Mouse (Mus musculus) adrenal gland, postnatal 10 days (tissue): ENCODE measurements around the gene Alyref. TPM values are rescaled to one million over a fixed set of nuclear protein-coding genes. Genes with fewer than 3 reads are reported as not detected.

Source experiments
- DNase-seq: peaks from one replicate; pipeline ENCODE4 v3.0.0; 2021; ENCODE audit warnings: mixed read lengths
- long read RNA-seq, 2 experiments: library from polyadenylated mRNA; stranded (forward); transcript quantifications; one replicate each; pipeline ENCODE4 v2.0.0; 2021
- total RNA-seq, 2 experiments: library from RNA; stranded (reverse); gene quantifications; 2 replicates each; pipeline ENCODE4 v1.2.3; 2021

Alyref gene
- total RNA-seq: 100 to 1,000 TPM; 112 to 114 TPM
- long read RNA-seq, experiment 1, transcript Alyref-201 (6 exons, 3,527 nt): major isoform, 200 of 217 reads
- long read RNA-seq, experiment 1, partial matches to known transcripts: 2 of 217 reads
- long read RNA-seq, experiment 1, other reads (novel, unspliced or antisense): 15 of 217 reads
- long read RNA-seq, experiment 2, transcript Alyref-201 (6 exons, 3,527 nt): major isoform, 91 of 100 reads
- long read RNA-seq, experiment 2, partial matches to known transcripts: 4 of 100 reads
- long read RNA-seq, experiment 2, other reads (novel, unspliced or antisense): 5 of 100 reads

DNA sequence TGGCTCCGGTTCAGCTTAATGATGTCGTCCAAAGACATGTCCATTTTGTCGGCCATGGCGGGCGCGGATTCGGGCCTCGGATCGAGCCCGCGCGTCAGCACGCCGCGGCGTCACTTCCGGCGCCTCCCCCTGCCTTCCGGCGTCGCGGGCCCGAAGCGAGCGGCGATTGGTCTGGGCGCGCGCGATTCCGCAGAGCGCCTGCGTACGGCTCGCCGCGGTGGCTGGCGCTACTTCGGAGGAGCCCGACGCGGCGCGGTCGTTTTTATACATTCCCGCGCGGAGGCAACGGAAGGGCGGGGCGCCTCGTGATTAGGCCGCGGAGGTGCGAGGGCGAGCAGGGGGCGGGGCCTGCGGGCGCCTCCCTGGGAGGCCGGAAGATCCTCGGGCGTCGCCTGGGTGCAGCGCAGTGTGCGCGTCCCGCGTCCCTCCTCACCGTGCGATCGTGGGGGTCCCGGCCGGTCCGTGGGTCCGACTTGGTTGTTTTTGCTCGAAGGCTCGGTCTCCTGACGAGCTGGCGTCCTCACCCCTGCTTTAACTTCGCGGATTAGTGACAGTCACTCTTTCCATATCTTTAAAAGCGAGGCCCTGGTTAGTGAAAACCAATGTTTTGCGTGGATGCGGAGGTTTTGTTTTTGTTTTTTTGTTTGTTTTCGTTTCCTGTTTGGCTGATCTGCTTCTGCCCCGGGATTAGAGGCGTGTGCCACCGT is at the start of gene Alyref, which contains the start of gene Anapc11:
Gene Alyref (minus strand): TSS at position 83 of the 707 bp plus-strand sequence.
Gene Anapc11 (plus strand): TSS at position 139 of the 707 bp plus-strand sequence.
- DNase-seq: peak; percentile 96

DNA sequence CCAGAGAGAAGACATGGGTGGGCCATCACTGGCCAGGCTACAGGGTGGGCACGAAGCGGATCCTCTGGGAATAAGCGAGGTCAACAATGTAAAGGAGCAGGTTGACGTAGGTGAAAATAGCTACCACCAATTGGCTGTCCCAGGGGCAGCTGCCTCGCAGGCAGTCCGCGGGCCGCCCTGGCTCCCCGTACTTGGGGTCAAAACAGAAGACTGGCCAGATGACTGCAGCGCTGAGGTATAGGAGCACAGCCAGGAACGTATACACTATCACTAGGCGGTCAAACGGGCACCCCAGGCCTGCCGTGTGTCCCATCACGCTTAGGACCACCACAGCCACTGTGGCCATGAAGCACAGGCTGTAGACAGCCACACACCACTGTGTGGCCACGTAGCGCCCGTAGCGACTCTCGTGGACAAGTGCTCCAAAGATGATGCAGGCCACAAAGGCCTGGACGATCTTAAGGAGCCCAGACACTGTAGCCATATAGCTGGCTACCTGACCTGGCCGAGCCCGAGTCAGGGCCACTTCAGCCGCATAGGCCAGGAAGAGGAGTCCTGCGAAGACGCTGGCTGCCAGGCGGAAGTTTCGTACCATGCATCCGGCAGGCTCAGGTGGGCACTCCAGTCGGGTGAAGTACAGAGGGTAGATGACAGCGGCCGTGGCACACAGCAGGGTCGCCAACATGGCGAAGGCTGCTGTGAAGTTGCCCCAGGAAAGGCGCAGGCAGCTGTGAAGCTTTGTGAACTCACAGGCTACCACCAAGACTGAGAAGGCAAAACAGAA is 49.1 kb upstream of the Alyref start:
- DNase-seq: no peak

DNA sequence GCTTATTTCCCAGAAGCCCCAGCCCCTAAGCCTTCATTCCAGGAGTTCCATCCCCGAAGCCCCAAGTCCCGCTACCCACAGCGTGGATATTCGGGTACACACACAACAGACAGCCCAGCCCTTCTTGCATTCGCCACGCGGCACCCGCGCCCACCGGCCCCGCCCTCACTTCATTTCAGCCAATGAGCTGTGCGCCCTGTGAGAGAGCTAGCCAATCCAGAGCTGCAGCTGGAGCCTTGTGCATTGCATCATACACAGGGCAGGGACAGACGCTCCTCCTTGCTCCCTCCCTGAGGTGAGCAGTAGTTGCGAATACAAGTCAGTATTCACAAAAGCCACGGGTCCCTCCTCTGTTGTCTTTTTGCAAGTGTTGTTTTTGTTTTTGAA is 45.4 kb upstream of the Alyref start, which contains the start of gene Pycr1:
Gene Pycr1 (minus strand): TSS at position 169 of the 387 bp plus-strand sequence.
- DNase-seq: peak; percentile 96

DNA sequence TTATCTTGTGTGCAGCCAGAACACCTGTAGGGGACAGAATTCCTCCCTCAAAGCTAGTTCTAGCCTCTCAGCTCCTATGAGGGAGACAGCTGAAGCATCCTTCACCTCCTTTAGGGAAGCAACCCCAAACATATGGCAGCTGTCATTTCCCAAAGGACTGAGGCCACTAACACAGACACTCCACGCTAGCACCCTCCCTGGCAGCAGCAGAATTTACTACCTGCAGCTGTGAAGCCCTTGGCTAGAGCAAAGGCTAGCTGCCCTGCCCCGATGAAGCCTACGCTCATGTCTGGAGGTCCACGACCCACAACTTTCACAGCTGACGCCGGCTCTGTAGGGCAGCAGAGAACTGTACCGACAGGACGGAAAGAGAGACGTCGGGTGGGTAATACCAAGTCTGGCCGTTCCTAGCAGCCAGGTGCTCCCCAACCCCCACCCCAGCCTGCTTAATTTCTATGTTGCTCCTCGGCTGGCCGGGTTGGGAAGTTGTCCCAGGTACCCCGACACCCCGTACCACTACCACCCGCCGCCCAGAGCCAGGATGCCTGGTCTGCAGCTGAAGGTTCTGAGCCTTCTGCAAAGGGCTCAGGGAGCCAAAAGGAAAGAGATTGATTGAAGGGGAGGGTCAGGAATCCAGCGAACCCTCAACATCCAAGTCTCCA is 44.9 kb upstream of the Alyref start:
- peak; percentile 35 for DNase-seq

DNA sequence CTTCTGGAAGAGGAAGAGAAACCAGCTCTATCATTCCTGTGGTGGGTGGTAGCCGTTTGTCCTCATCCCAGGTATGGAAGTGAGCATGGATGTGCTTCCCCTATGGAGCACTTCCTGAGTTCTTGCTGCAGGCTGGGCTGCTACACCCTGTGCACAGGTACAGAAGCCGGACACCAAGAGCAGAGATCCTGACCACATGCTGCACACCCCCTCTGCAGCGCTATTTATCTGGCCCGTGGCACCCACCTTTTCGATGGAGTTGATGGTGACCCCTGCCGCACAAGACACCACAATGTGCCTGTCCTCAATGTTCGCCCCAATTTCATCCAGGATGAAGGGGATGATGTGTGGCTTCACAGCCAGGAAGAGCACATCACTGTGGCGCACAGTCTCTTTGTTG is 43.7 kb upstream of the Alyref start:
- no peak for DNase-seq

DNA sequence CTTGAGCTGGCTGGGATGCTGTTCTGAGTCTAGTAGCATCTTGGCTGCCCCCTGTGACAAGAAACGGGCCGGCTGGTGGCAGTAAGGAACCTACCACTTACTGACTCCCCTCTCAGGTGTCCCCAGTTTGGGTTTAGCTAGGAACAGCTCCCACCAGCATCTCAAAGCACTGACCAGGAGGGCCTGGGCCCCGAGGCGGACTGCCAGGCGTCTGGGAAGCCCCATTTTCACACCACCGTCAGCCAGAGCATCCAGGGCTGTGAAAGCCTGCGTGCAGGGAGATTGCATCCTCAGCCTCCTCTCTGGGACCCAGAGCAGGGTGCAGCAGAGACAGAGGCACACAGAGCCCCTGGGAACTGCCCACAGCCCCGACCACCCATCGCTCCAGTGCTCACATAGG is 43.1 kb upstream of the Alyref start:
- DNase-seq: no peak

DNA sequence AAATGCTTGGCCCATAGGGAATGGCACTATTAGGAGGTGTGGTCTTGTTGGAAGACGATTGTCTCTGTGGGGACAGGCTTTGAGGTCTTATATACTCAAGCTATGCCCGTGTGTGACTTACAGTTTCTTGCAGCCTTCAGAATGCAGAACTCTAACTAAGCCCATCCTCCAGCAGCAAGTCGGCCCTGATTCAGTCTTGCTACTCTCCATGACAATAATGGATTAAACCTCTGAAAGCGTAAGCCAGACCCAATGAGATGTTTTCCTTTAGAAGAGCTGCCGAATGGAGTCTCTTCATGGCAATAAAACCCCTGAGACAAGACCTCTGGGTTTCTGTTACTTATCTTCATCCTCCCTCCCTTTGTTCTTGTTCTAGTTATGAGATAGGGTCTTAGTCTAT is 36.6 kb upstream of the Alyref start:
- DNase-seq: no peak

DNA sequence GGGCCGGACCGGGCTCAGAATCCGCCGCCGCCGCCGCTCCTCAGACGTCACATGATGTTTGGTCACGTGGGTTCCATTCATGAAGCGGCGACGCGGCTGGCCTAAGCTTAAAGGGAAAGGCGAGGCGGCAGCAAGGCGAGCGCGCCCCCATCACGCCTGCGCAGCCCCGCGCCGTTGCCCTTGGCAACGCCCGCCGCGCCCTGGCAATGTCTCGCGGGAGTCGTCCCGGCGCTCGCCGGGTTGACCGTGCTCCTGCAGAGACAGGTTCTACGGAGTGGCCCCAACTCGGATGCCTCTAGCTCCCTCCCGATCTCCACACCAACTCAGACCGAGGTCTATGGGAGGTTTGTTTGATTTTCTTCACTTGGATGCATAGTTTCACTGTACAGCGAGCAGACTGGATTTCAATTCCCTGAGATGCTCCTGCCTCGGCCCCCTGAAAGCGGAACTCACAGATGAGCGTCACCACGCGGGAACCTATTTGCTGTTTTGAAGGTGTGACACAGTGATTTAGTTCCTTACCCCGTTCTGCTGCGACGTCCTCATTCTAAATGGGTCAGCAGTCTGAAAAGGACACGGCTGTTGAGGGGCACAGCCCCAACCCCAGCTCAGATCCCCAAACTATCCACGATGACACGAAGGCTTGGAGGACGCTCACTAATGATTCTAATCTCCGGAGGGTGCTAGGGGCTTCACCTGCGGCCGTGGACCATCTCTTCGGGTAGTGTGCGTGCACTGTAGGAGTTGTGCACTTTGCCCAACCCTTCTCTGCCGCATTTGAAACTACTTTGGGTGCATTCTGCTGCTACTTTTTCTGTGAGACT is 35.6 kb upstream of the Alyref start, which contains the start of gene Mafg:
Gene Mafg (minus strand): TSS at position 81 of the 824 bp plus-strand sequence.
- peak; percentile 96 for DNase-seq

DNA sequence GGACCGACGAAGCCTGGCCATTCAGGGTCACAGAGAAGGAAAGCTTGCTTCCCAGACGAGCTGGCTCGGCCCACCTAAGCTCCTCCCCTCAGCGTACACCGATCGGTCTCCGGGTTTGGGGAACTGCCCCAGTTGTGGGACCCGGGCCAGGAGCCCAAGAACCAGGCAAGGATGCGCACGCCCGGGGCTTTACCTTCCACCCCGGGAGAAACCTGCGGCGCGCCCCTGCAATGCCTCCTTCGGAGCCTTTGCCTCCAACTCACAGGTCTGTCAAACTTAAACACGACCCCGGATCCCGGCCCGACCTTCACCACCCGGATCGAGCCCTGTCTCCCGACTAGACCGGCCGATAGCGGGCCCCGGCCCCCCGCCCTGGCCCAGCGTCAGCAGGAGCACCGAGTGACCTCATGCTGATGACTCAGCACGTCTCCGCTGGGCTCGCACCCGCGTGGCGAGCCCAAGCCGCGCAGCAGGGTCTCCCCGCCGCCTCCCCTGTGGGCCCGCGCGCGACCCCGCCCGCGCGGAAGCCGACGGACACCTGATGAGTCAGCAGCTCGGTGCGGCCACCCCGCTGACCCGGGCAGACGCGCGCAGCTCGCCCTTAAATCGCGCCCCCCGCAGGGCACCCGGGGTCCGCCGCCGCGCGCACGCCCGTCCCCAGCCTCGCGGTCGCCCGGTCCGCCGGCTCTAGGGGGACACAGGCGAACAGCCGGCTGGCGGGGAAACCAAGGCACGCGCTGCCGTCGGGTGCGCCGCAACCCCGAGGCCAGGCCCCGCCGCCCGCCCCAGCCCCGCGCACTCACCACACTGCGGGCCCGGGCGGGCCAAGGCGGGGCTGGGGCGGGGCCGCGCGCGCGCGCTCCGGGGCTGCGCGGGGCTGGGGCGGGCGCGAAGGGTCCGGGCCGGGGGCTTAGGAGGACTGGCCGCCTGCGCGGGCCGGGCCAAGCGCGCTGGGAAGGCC is 34.7 kb upstream of the Alyref start:
- peak; percentile 83 for DNase-seq

DNA sequence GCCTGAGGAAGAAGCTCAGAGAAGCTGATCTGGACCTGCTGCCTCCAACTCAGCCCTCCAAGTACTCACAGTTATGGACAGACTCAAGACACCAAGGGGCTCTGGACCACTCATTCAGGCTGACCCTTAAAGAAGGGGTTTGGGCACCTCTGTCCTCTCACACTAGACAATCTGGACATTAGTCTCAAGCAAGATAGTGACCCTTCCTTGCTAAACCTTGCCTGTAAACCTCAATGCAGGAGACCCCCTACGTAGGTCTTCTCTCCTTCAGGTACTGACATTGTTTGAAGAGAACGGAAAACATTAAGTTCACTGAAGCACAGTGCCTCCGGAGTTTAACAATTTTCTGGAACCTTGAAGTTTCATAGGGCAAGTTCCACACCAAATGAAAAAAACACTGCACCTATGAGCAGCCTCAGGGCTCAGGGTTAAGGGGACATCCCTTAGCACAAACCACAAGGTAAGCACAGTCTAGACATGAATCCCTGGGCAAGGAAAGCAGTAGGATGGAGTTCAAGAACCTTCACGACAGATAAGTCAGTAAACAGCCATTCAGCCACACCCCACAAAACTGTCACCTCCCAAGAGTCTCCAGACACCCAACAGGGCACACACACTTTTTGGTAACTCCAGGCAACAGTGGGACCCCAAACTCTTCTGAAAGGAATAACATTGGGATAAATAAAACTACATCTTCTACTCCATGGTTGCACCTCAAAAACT is 33.7 kb upstream of the Alyref start:
- no peak for DNase-seq

DNA sequence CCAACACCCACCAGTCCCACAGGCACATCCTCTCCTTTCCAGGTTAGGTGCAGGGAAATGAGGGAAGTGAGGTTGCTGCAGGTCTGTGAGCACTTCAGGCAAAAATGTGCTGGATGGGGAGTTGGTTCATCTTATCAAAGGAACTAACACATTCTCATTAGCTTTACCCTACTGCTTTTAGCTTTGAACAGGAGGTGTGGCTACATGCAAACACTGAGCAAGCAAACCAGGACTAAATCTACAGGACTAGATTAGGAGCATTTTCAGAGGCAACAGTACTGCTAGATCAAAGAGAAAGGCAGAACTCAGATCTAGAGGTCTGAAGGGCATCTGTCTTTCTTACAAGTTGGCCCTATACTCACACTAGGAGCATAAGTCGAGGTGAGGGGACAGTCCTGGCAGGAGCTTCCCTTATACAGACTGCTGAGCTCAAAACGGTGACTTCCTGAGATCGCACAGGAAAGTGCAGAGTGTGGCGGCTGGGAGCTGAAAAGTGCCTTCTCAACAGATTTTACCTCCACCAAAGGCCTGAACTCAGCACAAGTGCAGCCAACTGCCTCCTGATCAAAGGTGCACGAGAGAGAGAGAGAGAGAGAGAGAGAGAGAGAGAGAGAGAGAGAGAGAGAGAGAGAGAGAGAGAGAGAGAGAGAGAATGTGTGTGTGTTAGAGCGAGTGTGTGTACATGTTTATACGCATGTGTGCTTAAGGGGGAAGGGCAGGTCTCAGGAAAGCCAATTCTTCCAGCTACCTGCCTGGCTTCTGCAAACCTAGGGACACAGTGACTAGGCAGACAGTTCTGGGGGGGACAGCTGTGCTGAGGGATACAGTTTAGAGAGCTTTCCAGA is 32.9 kb upstream of the Alyref start:
- no peak for DNase-seq

DNA sequence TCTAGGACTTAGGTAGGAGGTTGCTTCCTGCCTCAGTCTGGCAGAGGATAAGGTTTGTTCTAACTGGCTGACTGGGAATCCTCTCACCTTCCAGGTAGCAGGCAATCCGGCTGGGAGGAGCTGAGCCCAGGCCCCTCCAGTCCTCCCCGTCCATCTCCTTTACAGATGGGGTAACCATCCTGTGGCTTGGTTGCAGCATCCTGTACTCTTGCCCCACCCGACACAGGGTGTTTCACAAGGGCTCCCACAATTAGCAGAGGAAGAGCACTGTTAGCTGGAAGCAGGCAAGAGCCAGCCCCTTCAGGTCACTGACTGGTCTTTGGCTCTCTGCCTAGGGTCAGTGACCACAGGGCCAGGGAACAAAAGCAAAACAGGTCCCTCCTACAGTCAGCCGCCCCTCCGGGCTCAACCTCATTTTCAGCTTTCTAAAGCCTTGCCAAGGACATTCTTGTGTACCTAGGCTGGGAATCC is 32.3 kb upstream of the Alyref start:
- DNase-seq: peak; percentile 69

DNA sequence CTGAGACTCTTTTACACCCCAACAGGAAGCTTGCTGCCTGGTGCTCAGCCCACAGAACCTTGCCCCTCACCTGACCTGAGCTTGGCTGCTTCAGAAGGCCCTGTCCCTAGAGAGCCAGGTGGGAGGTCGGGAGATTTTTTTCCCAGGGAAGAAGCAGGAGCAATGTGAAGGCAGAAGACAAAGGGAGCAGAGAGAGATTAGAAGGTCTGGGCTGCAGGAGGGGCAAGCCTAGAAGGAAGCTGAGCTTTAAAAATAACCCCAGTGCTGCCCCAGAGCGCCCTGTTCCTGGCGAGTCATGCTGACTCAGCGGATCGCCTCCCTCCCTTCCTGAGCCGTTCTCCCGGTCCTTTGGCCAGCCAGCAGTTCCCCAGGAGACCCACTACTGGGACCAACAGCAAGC is 31.7 kb upstream of the Alyref start:
- peak; percentile 73 for DNase-seq

DNA sequence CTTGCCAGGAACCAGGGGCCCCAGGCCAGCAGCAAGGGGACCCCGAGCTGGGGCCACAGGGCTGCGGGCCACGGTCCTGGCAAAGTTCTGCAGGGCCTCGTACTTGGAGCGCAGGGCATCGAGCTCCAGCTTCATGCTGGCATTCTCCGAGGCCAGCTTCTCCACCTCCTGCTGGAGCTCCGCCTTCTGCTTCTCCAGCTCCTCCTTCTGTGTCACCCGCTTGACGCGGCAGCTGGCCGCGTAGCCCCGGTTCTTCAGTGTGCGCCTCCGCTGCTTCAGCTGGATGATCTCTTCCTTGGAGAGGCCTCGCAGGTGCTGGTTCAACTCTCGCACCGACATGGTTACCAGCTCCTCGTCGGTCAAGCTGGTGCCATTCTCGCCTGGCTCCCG is 31.2 kb upstream of the Alyref start:
- DNase-seq: no peak

DNA sequence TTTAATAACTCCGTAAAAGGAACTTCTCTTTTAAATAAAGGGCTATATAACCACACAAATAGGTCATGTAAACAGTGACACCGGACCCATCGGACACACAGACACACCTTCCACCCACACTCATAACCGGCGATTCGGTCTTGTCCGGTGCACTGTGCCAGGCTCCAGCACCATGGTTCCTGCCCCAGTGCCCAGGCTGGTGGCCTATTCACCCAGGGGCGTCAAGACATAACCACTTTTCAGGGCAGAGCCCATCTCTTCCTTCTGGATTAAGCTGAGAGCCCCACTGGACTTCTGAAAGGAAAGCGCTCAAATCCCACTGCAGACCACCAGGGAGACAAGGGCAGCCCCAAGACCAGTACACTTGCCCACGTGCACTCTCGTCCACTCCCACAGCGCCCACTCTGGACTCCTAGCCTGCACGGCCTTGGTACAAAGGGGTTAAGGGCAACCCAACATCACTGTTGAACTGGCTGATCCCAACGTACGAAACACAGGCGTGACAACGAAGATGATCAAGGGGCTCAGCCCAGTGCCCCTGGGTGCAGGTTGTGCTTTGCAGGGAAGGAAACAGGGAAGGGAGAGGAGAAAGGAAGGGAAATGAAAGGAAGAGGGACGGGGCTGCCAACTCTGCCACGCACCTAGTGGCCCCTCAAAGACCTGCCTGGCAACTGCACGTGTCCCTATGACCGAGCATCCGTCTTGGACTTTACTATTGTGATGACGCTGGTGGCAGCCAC is 30.6 kb upstream of the Alyref start:
- DNase-seq: no peak

DNA sequence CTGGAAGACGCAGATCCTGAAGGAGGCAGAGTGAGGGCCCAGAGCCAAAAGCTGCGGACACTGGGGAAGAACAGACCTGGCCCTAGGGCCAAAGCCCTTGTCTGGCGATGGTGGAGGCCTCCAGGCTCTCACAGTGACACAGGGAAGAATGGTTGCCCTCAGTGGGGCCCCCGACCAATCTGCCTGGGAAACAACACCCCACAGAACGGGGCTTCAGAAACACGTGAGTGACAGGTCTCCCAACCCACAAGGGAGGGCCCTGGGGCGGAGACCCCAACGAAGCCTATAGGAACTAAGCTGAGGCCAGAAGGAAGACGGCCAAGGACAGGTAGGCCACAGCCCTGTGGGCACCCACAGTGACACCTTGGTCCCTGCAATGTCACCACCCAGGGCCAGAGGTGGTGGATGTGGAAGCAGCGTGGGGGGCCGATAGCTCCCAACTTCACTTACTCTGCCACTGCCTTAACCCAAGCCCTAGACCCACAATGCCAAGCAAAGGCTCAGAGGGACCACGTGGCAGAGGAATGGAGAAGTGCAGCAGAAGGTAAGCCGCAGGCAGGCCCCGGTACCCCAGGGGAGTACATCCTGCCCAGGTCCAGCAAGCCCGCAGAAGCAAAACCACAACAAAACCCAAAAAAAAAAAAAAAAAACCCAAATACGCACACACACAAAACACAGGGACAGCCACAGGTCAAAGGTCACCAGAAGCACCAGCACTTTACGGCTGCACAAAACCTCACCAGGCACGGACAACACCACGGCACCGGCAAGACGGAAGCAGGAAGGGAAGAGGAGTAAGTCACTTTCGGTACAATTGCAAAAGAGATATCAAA is 29.5 kb upstream of the Alyref start:
- DNase-seq: no peak
